Mouse (Mus musculus): Measurements from ENCODE around the gene Nudt14. TPM values are rescaled to one million over a fixed set of nuclear protein-coding genes. Genes with fewer than 3 reads are reported as not detected.

Nudt14 gene
- total RNA-seq, 4 experiments from 2014 or later: 9.7 to 12.1 (median 11.1) TPM

GRCm38 (mm10) chr12:112950040-112950760 lies 8.3 kb upstream of the Nudt14 start:
- peak; percentile 91 to 94 for DNase-seq (ENCODE audit: low spot score in 2 of 2)

- DNase-seq (ENCODE audit: low spot score in 2 of 2): no peak
Observed at GRCm38 (mm10) chr12:112947307-112947706, 5.4 kb upstream of the Nudt14 start.

- no peak for DNase-seq (ENCODE audit: low spot score in 2 of 2)
Observed at GRCm38 (mm10) chr12:112943669-112944068, 1.7 kb upstream of the Nudt14 start.

- no peak for DNase-seq (ENCODE audit: low spot score in 2 of 2)
Observed at GRCm38 (mm10) chr12:112941156-112941775, 658 bp downstream of the Nudt14 start.

- no peak for DNase-seq (ENCODE audit: low spot score in 2 of 2)
Observed at GRCm38 (mm10) chr12:112940710-112941109, 1.2 kb downstream of the Nudt14 start.

GRCm38 (mm10) chr12:112940238-112940637 lies 1.7 kb downstream of the Nudt14 start:
- no peak for DNase-seq (ENCODE audit: low spot score in 2 of 2)

GRCm38 (mm10) chr12:112938873-112939565 lies 2.9 kb downstream of the Nudt14 start:
- no peak for DNase-seq (ENCODE audit: low spot score in 2 of 2)

- no peak for DNase-seq (ENCODE audit: low spot score in 2 of 2)
Observed at GRCm38 (mm10) chr12:112938366-112938765, 3.6 kb downstream of the Nudt14 start.

GRCm38 (mm10) chr12:112937906-112938305 lies 4.0 kb downstream of the Nudt14 start:
- DNase-seq (ENCODE audit: low spot score in 2 of 2): no peak

- DNase-seq (ENCODE audit: low spot score in 2 of 2): no peak
Observed at GRCm38 (mm10) chr12:112932647-112933046, 9.3 kb downstream of the Nudt14 start.

GRCm38 (mm10) chr12:112929562-112930352 lies 12.2 kb downstream of the Nudt14 start, which contains the start of gene Jag2:
Gene Jag2, minus strand, starts transcription at chr12:112929776.
- peak in 1 of 2 experiments; percentile 69 for DNase-seq (ENCODE audit: low spot score in 2 of 2)

GRCm38 (mm10) chr12:112928401-112929241 lies 13.3 kb downstream of the Nudt14 start:
- peak in 1 of 2 experiments; percentile 62 for DNase-seq (ENCODE audit: low spot score in 2 of 2)

GRCm38 (mm10) chr12:112927265-112927664 lies 14.7 kb downstream of the Nudt14 start:
- no peak for DNase-seq (ENCODE audit: low spot score in 2 of 2)

- no peak for DNase-seq (ENCODE audit: low spot score in 2 of 2)
Observed at GRCm38 (mm10) chr12:112925950-112926349, 16.0 kb downstream of the Nudt14 start.

GRCm38 (mm10) chr12:112922541-112922940 lies 19.4 kb downstream of the Nudt14 start:
- DNase-seq (ENCODE audit: low spot score in 2 of 2): no peak

- DNase-seq (ENCODE audit: low spot score in 2 of 2): no peak
Observed at GRCm38 (mm10) chr12:112921518-112921917, 20.4 kb downstream of the Nudt14 start.

- DNase-seq (ENCODE audit: low spot score in 2 of 2): no peak
Observed at GRCm38 (mm10) chr12:112917906-112918305, 24.0 kb downstream of the Nudt14 start.

GRCm38 (mm10) chr12:112917486-112917885 lies 24.4 kb downstream of the Nudt14 start:
- DNase-seq (ENCODE audit: low spot score in 2 of 2): no peak

- DNase-seq (ENCODE audit: low spot score in 2 of 2): no peak
Observed at GRCm38 (mm10) chr12:112916698-112917400, 25.1 kb downstream of the Nudt14 start.

- DNase-seq (ENCODE audit: low spot score in 2 of 2): no peak
Observed at GRCm38 (mm10) chr12:112915587-112915986, 26.3 kb downstream of the Nudt14 start.
